Mouse (Mus musculus) T-helper 17 cell (primary cell): Measurements from ENCODE around the gene Fgf8.

Experiments used
- in situ Hi-C, 2 experiments: fragments of 300-600 bp; cut with MboI, MseI; formaldehyde crosslinking; loops; 1 replicate in 1 of 2; 2 replicates in 1 of 2; pipeline ENCODE4 v1.15.1; 2025; ENCODE audit warnings: high pct_unique_total_duplicates in 2 of 2

The Fgf8 gene

GRCm38 (mm10) chr19:45742218-45742983, at the start of gene Fgf8:
TSS of gene Fgf8 (minus strand) at chr19:45742915.
- in situ Hi-C loops = loop anchor here (5.0 to 25.0 kb wide), 2 partner anchors 180 to 510 kb away; partner anchors contain the start of genes Gm17018 (in 1 of the 2) and Poll (in 1 of the 2)

GRCm38 (mm10) chr19:45792404-45792803, 49.7 kb upstream of the Fgf8 start:
- in situ Hi-C loops = loop anchor here in 1 of 2 experiments (25.0 kb wide), 1 partner anchor 1270 kb away; the partner anchor contains the start of genes Pcgf6 and Taf5

GRCm38 (mm10) chr19:45789888-45790874, 47.5 kb upstream of the Fgf8 start:
- in situ Hi-C loops = loop anchor here in 1 of 2 experiments (25.0 kb wide), 1 partner anchor 1272 kb away; the partner anchor contains the start of genes Pcgf6 and Taf5

- in situ Hi-C loops = loop anchor here in 1 of 2 experiments (25.0 kb wide), 1 partner anchor 1273 kb away; the partner anchor contains the start of genes Pcgf6 and Taf5
Measured at GRCm38 (mm10) chr19:45789365-45789764, 46.6 kb upstream of the Fgf8 start.

GRCm38 (mm10) chr19:45788337-45788736, 45.6 kb upstream of the Fgf8 start:
- in situ Hi-C loops = loop anchor here in 1 of 2 experiments (25.0 kb wide), 1 partner anchor 1274 kb away; the partner anchor contains the start of genes Pcgf6 and Taf5

GRCm38 (mm10) chr19:45787450-45787849, 44.7 kb upstream of the Fgf8 start:
- in situ Hi-C loops = loop anchor here in 1 of 2 experiments (25.0 kb wide), 1 partner anchor 1275 kb away; the partner anchor contains the start of genes Pcgf6 and Taf5

- in situ Hi-C loops = loop anchor here in 1 of 2 experiments (25.0 kb wide), 1 partner anchor 1277 kb away; the partner anchor contains the start of genes Pcgf6 and Taf5
Measured at GRCm38 (mm10) chr19:45785470-45785869, 42.8 kb upstream of the Fgf8 start.

- in situ Hi-C loops = loop anchor here in 1 of 2 experiments (25.0 kb wide), 1 partner anchor 1278 kb away; the partner anchor contains the start of genes Pcgf6 and Taf5
Measured at GRCm38 (mm10) chr19:45783933-45784576, 41.3 kb upstream of the Fgf8 start.

- in situ Hi-C loops = loop anchor here in 1 of 2 experiments (25.0 kb wide), 1 partner anchor 1279 kb away; the partner anchor contains the start of genes Pcgf6 and Taf5
Measured at GRCm38 (mm10) chr19:45783181-45783932, 40.6 kb upstream of the Fgf8 start, which contains the start of gene Mgea5. TSS of gene Mgea5 (minus strand) at chr19:45783837.

GRCm38 (mm10) chr19:45782315-45783001, 39.7 kb upstream of the Fgf8 start:
- in situ Hi-C loops = loop anchor here in 1 of 2 experiments (25.0 kb wide), 1 partner anchor 1280 kb away; the partner anchor contains the start of genes Pcgf6 and Taf5

- in situ Hi-C loops = loop anchor here in 1 of 2 experiments (25.0 kb wide), 1 partner anchor 1281 kb away; the partner anchor contains the start of genes Pcgf6 and Taf5
Measured at GRCm38 (mm10) chr19:45781676-45782075, 39.0 kb upstream of the Fgf8 start.

GRCm38 (mm10) chr19:45780350-45780915, 37.7 kb upstream of the Fgf8 start:
- in situ Hi-C loops = loop anchor here in 1 of 2 experiments (25.0 kb wide), 1 partner anchor 1282 kb away; the partner anchor contains the start of genes Pcgf6 and Taf5

- in situ Hi-C loops = loop anchor here (10.0 to 25.0 kb wide), 2 partner anchors 1287 to 1511 kb away; partner anchors contain the start of genes Pcgf6 (in 1 of the 2) and Taf5 (in 1 of the 2)
Measured at GRCm38 (mm10) chr19:45775486-45775885, 32.8 kb upstream of the Fgf8 start.

- in situ Hi-C loops = loop anchor here in 1 of 2 experiments (5.0 to 10.0 kb wide), 2 partner anchors 1321 to 1507 kb away; partner anchors contain the start of genes Pdcd11 and Usmg5
Measured at GRCm38 (mm10) chr19:45771501-45771900, 28.8 kb upstream of the Fgf8 start.

- in situ Hi-C loops = no loop called here
Measured at GRCm38 (mm10) chr19:45760810-45761209, 18.1 kb upstream of the Fgf8 start.

GRCm38 (mm10) chr19:45758671-45759070, 16.0 kb upstream of the Fgf8 start:
- in situ Hi-C loops = no loop called here

- in situ Hi-C loops = no loop called here
Measured at GRCm38 (mm10) chr19:45753551-45753950, 10.8 kb upstream of the Fgf8 start.

- in situ Hi-C loops = no loop called here
Measured at GRCm38 (mm10) chr19:45751881-45752280, 9.2 kb upstream of the Fgf8 start.
